Comparison of ENCODE assay signal across 8 mouse cellular contexts in genomic region chr13:21362621-21363248, GRCm38 (mm10). TPM values are rescaled to one million over a fixed set of nuclear protein-coding genes. Genes with fewer than 3 reads are reported as not detected.
DNase-seq lines count a peak whose midpoint lies in the region; ATAC-seq lines count a peak whose summit lies in the region.

TSS of gene Zscan12 (plus strand) at chr13:21362820.

- peak; percentile 79 to 84 for DNase-seq in adrenal gland, adult 18-20 months (ENCODE audit: low spot score in 2 of 2)
- DNase-seq in embryo, embryonic 11 days = peak; percentile 98
- DNase-seq in gastrocnemius, postnatal 25 days = peak; percentile 89
- DNase-seq in intestine, embryonic 14.5 days (ENCODE audit: low spot score) = peak; percentile 88
- peak; percentile 88 to 91 for DNase-seq in left cerebral cortex, postnatal 14 days (ENCODE audit: low spot score in 2 of 2)
- peak; percentile 94 for DNase-seq in mesoderm, embryonic 11.5 days (ENCODE audit: low read depth, low spot score)
- peak; percentile 84 to 92 for DNase-seq in right cerebral cortex, postnatal 36 days (ENCODE audit: low spot score in 2 of 2)
- peak; percentile 91 for DNase-seq in yolk sac, embryonic 10.5 days (ENCODE audit: low spot score)

- H3K27ac ChIP-seq in intestine, embryonic 14.5 days (ENCODE audit: low read depth) = peak within 1 kb of the TSS; percentile 47; the same call in 1 of the 2 replicates

- ATAC-seq in intestine, embryonic 14.5 days (replicated peaks; ENCODE audit: low FRiP score, low TSS enrichment, low read depth) = peak; percentile 96

- peaks cover 21% of the 10 kb centered on the region for H3K4me1 ChIP-seq in intestine, embryonic 14.5 days (replicated peaks; ENCODE audit: control insufficient read depth, insufficient read depth, low read length)

- under 1% methylated on average over 29 of the region's 29 CpGs for WGBS in intestine, embryonic 14.5 days

- peak within 1 kb of the TSS; percentile 58 for H3K4me3 ChIP-seq in intestine, embryonic 14.5 days (ENCODE audit: low read depth, low read length)

- peak within 1 kb of the TSS; percentile 76 for H3K9ac ChIP-seq in intestine, embryonic 14.5 days (ENCODE audit: low read length)

- H3K27me3 ChIP-seq in intestine, embryonic 14.5 days (replicated peaks; ENCODE audit: control insufficient read depth, insufficient read depth, low read length) = no peaks in the 10 kb centered on the region

- H3K4me2 ChIP-seq in intestine, embryonic 14.5 days (ENCODE audit: low read length) = peak within 1 kb of the TSS; percentile 79

- intact Hi-C loops in left cerebral cortex, postnatal 14 days (cut with DNase I) = loop anchor here (1.0 kb wide), 1 partner anchor 40 kb away; the partner anchor contains the start of gene Zkscan3

- peaks cover 22% of the 10 kb centered on the region; the same call in 1 of the 2 replicates for H3K36me3 ChIP-seq in intestine, embryonic 14.5 days (ENCODE audit: control insufficient read depth, insufficient read depth, low read length)

- no peaks in the 10 kb centered on the region for H3K9me3 ChIP-seq in intestine, embryonic 14.5 days (ENCODE audit: control insufficient read depth, low read length)

RNA-seq across cellular contexts. Expression of gene Zscan12, which starts in this region (rescaled TPM):
- 1 to 10 TPM; 9.5 to 9.8 TPM for total RNA-seq in adrenal gland, adult 18-20 months (2021)
- 1 to 10 TPM; 4.5 to 5.0 TPM for total RNA-seq in gastrocnemius, postnatal 25 days (2021)
- 10.1 and 12.7 TPM in 2 replicates for polyA plus RNA-seq in intestine, embryonic 14.5 days (2014; fragmentation: Nextera tagmentation; extraction: Ambion mirVana)
- total RNA-seq in left cerebral cortex, postnatal 14 days (2021) = 1 to 10 TPM; 6.9 to 7.7 TPM

Comparison
In these comparisons a context has a peak if more than half of its experiments do, and no peak if none do; other contexts are left out.
1. Peak in every context shown above with its lines: DNase-seq, ATAC-seq, H3K4me3 ChIP-seq and H3K27ac ChIP-seq.